Mouse (Mus musculus) heart, postnatal 0 days (tissue): Measurements from ENCODE around the gene Pigo. TPM values are rescaled to one million over a fixed set of nuclear protein-coding genes. Genes with fewer than 3 reads are reported as not detected.
A peak's percentile ranks its signal among the peaks of the same experiment; 100 is the strongest.

Experiments used
- ATAC-seq: fragments of 200-750 bp; cut with Nextera tagmentation; 2 replicates; pipeline ENCODE4 v1.8.0; 2017; ENCODE audit warnings: low read depth, moderate number of reproducible peaks, moderate library complexity; ENCODE audit not compliant: insufficient read depth
- DNase-seq: peaks from one replicate; pipeline ENCODE4 v3.0.0-alpha.2; 2016; ENCODE audit warnings: low spot score
- H3K27ac ChIP-seq: fragments of 300-500 bp; sonication (generic); 2 replicates; pipeline ENCODE4 v1.5.1; 2014; ENCODE audit warnings: low read depth, mild to moderate bottlenecking
- H3K27me3 ChIP-seq: fragments of 300-500 bp; sonication (generic); 2 replicates; pipeline ENCODE4 v1.6.1; 2014; ENCODE audit warnings: low read length, mixed read lengths; ENCODE audit not compliant: control insufficient read depth, insufficient read depth
- H3K36me3 ChIP-seq: fragments of 300-500 bp; sonication (generic); replicated peaks from 2 replicates; pipeline ENCODE4 v1.6.1; 2014; ENCODE audit warnings: low read length, mixed read lengths; ENCODE audit not compliant: control insufficient read depth, insufficient read depth
- H3K4me1 ChIP-seq: fragments of 300-500 bp; sonication (generic); 2 replicates; pipeline ENCODE4 v1.6.1; 2014; ENCODE audit warnings: antibody characterized with exemption; ENCODE audit not compliant: control insufficient read depth, insufficient read depth
- H3K4me2 ChIP-seq: fragments of 300-500 bp; sonication (generic); 2 replicates; pipeline ENCODE4 v1.6.1; 2014; ENCODE audit warnings: low read depth, mild to moderate bottlenecking, low read length, moderate library complexity
- H3K4me3 ChIP-seq: fragments of 300-500 bp; sonication (generic); 2 replicates; pipeline ENCODE4 v1.5.1; 2014; ENCODE audit warnings: low read depth, low read length
- H3K9ac ChIP-seq: fragments of 300-500 bp; sonication (generic); replicated peaks from 2 replicates; pipeline ENCODE4 v1.6.1; 2014; ENCODE audit warnings: low read depth, low read length, mixed read lengths
- H3K9me3 ChIP-seq: fragments of 300-500 bp; sonication (generic); replicated peaks from 2 replicates; pipeline ENCODE4 v1.6.1; 2016; ENCODE audit warnings: low read length; ENCODE audit not compliant: control insufficient read depth
- CTCF ChIP-seq: IDR thresholded peaks from 2 replicates; pipeline ENCODE4 v1.5.1; 2016; ENCODE audit warnings: antibody characterized with exemption, control low read depth, low read depth
- EP300 ChIP-seq: IDR thresholded peaks from 2 replicates; pipeline ENCODE4 v1.6.1; 2016; ENCODE audit warnings: antibody characterized with exemption, low read depth
- WGBS: fragments of 180-500 bp; shearing (Covaris S2); extraction: QIAGEN DNeasy Blood & Tissue Kit; methylation state at CpG from one replicate; pipeline ENCODE4 v1.1.7; 2014; 5-methylcytosine and 5-hydroxymethylcytosine counted together
- polyA plus RNA-seq: library from polyadenylated mRNA; unstranded; fragments of >200 nt; fragmentation: Nextera tagmentation; extraction: Ambion mirVana; gene quantifications from 2 replicates; pipeline ENCODE4 v1.2.1, GENCODE M21; 2015
- total RNA-seq: library from RNA; depleted of rRNA; stranded (reverse); fragments of >200 nt; gene quantifications from 2 replicates; pipeline ENCODE4 v1.2.3, GENCODE M21; 2014; ENCODE audit warnings: low replicate concordance; rRNA removed

The Pigo gene
- total RNA-seq = 11.3 and 25.2 TPM in 2 replicates
- polyA plus RNA-seq = 11.4 and 12.5 TPM in 2 replicates

DNA sequence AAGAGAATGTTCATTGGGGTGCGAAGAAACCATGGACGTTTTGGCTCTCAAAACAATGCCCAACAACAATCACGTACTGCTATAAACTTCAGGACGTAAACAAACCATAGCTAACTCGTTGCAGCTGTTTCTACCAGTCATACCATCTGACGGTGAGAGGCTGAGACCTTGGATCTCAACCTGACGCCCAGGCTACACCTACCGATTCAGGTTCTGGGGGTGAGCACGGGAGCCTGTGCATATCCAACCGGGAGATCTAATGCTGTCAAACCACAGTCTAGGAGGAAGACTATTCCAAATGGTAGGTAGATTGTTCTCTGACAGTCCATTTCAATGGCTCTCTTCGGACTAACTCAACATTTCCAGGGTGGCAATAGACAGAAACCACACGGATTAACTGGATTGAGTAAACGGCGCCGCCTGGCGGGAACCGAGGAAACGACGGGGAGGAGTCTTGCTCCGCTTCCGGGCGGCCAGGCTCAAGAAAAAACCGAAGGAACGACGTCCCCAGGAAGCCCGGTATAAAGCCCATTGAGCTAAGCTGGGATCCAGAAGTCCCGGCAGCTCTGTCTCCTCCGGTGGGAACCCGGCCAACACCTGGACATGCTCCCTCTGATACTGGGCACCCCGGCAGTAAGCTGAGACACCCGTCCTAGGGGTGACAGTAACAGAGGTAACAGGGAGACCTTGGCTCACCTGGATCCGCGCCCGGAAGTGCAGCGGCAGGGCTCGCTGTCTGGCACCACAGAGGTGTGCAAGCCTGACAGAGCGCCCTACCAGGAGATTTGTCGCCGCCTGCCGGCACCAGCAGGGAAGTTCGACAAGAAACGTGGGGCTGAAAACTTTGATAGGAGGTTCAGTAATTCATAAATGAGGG is at the start of gene Pigo:
Pigo (minus strand) TSS at position 736 of the 877 bp plus-strand sequence.
- Histone ChIP-seq H3K27me3 (no peaks in the 10 kb centered on the region), H3K36me3 (peaks cover 59% of the 10 kb centered on the region), H3K4me2 (peak within 1 kb of the TSS; percentile 64), H3K4me1 (no peaks in the 10 kb centered on the region; the same call in 1 of the 2 replicates), H3K9ac (peak within 1 kb of the TSS; percentile 60), H3K4me3 (peak within 1 kb of the TSS; percentile 65), H3K9me3 (no peaks in the 10 kb centered on the region), H3K27ac (peak within 1 kb of the TSS; percentile 88)
- ATAC-seq (peak; percentile 91), DNase-seq (peak; percentile 96)
- TF ChIP-seq CTCF = peak; percentile 88
- peak; percentile 65; the same call in 1 of the 2 replicates for TF ChIP-seq EP300
- 5% methylated on average over 42 of the region's 42 CpGs for WGBS

DNA sequence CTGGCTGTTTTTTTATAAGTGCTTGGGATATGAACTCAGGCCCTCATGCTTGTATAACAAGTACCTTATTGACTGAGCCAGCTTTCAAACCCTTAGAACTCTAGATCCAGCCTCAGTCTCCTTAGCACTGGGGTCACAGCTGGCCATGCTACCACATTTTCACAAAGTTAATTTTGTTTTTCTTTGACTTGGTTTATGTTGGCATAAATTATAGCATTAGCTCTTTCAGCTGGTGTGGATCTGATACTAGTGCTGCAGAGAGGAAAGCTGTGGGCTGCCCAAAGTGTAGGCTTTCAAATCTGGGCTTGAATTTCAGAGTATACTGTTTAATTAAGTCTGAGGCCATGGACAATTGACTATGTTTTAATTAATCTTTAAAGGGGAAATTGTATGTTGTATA is 49.3 kb upstream of the Pigo start:
- Histone ChIP-seq H3K4me2 (no peak overlapping the region), H3K4me3 (no peak overlapping the region), H3K27me3 (no peaks in the 10 kb centered on the region), H3K9me3 (no peaks in the 10 kb centered on the region), H3K9ac (no peak overlapping the region), H3K4me1 (no peaks in the 10 kb centered on the region), H3K36me3 (no peaks in the 10 kb centered on the region), H3K27ac (no peak overlapping the region)
- DNase-seq (no peak), ATAC-seq (no peak)
- TF ChIP-seq EP300 (no peak), CTCF (no peak)

DNA sequence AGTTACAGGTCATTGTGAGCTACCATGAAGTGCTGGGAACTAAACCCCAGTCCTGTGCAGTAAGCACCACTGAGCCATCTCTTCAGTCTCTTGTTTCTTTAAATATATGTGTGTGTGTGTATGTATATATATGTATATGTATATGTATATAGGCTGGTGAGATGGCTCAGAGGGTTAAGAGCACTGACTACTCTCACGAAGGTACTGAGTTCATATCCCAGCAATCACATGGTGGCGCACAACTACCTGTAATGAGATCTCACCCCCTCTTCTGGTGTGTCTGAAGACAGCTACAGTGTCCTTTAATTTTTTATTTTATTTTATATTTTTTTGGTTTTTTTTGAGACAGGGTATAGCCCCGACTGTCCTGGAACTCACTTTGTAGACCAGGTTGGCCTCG is 39.9 kb upstream of the Pigo start:
- Histone ChIP-seq H3K27ac (no peak overlapping the region), H3K4me1 (no peaks in the 10 kb centered on the region), H3K4me3 (no peak overlapping the region), H3K27me3 (no peaks in the 10 kb centered on the region), H3K4me2 (no peak overlapping the region), H3K9ac (no peak overlapping the region), H3K36me3 (no peaks in the 10 kb centered on the region), H3K9me3 (no peaks in the 10 kb centered on the region)
- ATAC-seq (no peak), DNase-seq (no peak)
- 96% methylated on average over 4 of the region's 4 CpGs for WGBS
- TF ChIP-seq CTCF (no peak), EP300 (no peak)

DNA sequence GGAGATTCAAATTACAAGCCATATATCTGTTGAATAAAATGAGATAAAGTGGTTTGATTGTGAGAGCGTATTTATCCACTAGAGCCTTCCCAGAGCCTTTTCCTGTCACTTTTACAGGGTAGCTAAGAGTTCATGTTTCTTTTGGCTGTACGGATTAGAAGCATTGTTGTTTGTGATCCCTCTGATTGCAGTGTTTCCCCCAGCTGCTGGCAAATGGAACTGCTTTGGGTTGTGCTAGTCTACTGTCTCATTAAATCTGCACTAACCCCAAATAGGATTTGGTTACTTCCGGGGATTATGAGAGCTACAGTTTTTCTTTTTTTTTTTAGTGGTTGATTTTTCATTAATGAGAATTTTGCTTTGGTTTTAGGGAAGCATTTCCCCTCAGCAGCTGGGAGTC is 34.7 kb upstream of the Pigo start:
- H3K4me2 ChIP-seq = peak overlapping the region; percentile 84
- peak overlapping the region; percentile 72 for H3K4me3 ChIP-seq
- no peak for ATAC-seq
- H3K27me3 ChIP-seq = no peaks in the 10 kb centered on the region
- 0 out of 2 replicates have a peak, but pooled peaks cover 5% of the 10 kb centered on the region for H3K4me1 ChIP-seq
- no peaks in the 10 kb centered on the region for H3K9me3 ChIP-seq
- TF ChIP-seq CTCF (no peak), EP300 (no peak)
- H3K9ac ChIP-seq = no peak overlapping the region
- H3K36me3 ChIP-seq = no peaks in the 10 kb centered on the region
- H3K27ac ChIP-seq = no peak overlapping the region
- DNase-seq = peak; percentile 23
- 57% methylated on average over 3 of the region's 3 CpGs for WGBS

DNA sequence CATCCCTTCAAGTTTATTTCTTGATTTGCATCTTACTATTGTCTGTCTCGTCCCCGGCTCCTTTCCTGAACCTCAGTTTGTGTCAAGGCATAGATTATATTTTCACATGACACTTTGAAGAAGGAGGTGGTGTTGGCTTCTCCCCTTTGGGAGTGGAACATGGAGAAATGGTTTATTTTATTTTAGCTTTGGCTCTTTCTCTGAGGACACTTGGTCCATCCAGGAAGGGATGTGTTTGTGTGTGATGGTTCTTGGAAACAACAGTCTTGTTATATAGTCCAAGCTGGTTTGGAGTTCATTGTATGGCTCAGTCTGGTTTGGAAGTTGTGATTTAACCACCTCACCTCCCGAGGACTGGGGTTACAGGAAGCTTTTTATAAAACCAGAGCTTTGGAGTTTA is 34.1 kb upstream of the Pigo start:
- Histone ChIP-seq H3K27ac (peak overlapping the region; percentile 92; the same call in 1 of the 2 replicates), H3K36me3 (no peaks in the 10 kb centered on the region), H3K9me3 (no peaks in the 10 kb centered on the region), H3K4me2 (peak overlapping the region; percentile 84), H3K27me3 (no peaks in the 10 kb centered on the region), H3K4me3 (peak overlapping the region; percentile 72), H3K9ac (peak overlapping the region; percentile 67), H3K4me1 (0 out of 2 replicates have a peak, but pooled peaks cover 5% of the 10 kb centered on the region)
- 34% methylated on average over 3 of the region's 3 CpGs for WGBS
- no peak for DNase-seq
- ATAC-seq = no peak
- no peak for TF ChIP-seq CTCF
- TF ChIP-seq EP300 = no peak
